Comparison of ENCODE assay signal across 11 mouse cellular contexts in genomic region chr17:63145311-63145741, GRCm38 (mm10).
A peak's percentile ranks its signal among the peaks of the same experiment; 100 is the strongest.
DNase-seq lines count a peak whose midpoint lies in the region; ATAC-seq and TF ChIP-seq lines count a peak whose summit lies in the region.
"Had no signal": no experiment of that assay in that cellular context is flagged by ENCODE, and none has a peak within 500 bp of the region (broad histone marks: within the 10 kb centered on the region; RNA-seq: fewer than 3 reads in every experiment).

No protein-coding gene starts in this region.

- intact Hi-C loops in heart, postnatal 25 days (cut with DNase I), result no loop called here
- intact Hi-C loops in gastrocnemius, adult 2 months (cut with DNase I), result no loop called here

- no peaks in the 10 kb centered on the region for H3K36me3 ChIP-seq in forebrain, embryonic 16.5 days (ENCODE audit: control insufficient read depth, insufficient read depth)
- no peaks in the 10 kb centered on the region for H3K36me3 ChIP-seq in midbrain, embryonic 14.5 days (ENCODE audit: control insufficient read depth, insufficient read depth, low read length)
- no peaks in the 10 kb centered on the region for H3K36me3 ChIP-seq in stomach, postnatal 0 days (ENCODE audit: control insufficient read depth, insufficient read depth, low read length)
- no peaks in the 10 kb centered on the region for H3K36me3 ChIP-seq in liver, embryonic 11.5 days (ENCODE audit: control insufficient read depth, insufficient read depth, low read length)
- H3K36me3 ChIP-seq: liver, embryonic 13.5 days had no signal

- no peaks in the 10 kb centered on the region for H3K9me3 ChIP-seq in forebrain, embryonic 16.5 days (ENCODE audit: control insufficient read depth, low read length)
- H3K9me3 ChIP-seq in midbrain, embryonic 14.5 days (ENCODE audit: control insufficient read depth, low read length), result no peaks in the 10 kb centered on the region
- H3K9me3 ChIP-seq in stomach, postnatal 0 days (ENCODE audit: control insufficient read depth, low read length), result no peaks in the 10 kb centered on the region
- H3K9me3 ChIP-seq in liver, embryonic 11.5 days (ENCODE audit: control insufficient read depth, low read length), result no peaks in the 10 kb centered on the region
- H3K9me3 ChIP-seq: liver, embryonic 13.5 days had no signal

- H3K4me3 ChIP-seq in cortical plate, adult 2 months (ENCODE audit: insufficient read depth, low read length), result no peak overlapping the region
- no peak overlapping the region for H3K4me3 ChIP-seq in forebrain, embryonic 16.5 days (replicated peaks; ENCODE audit: low read length)
- no peak overlapping the region for H3K4me3 ChIP-seq in midbrain, embryonic 14.5 days (replicated peaks; ENCODE audit: low read depth, low read length)
- no peak overlapping the region for H3K4me3 ChIP-seq in gastrocnemius, adult 2 months
- H3K4me3 ChIP-seq in stomach, postnatal 0 days (ENCODE audit: low read depth, low read length), result no peak overlapping the region
- H3K4me3 ChIP-seq in liver, embryonic 11.5 days (ENCODE audit: low read depth, low read length), result no peak overlapping the region
- H3K4me3 ChIP-seq: liver, embryonic 13.5 days had no signal

- TF ChIP-seq CTCF in cortical plate, adult 2 months (IDR thresholded peaks at IDR 0.05; ENCODE audit: extremely low read depth, insufficient read depth, low read length), result no peak
- TF ChIP-seq CTCF in gastrocnemius, adult 2 months (IDR thresholded peaks at IDR 0.05), result no peak
- TF ChIP-seq CTCF in stomach, postnatal 0 days (IDR thresholded peaks at IDR 0.05; ENCODE audit: low read depth), result no peak

- H3K9ac ChIP-seq in forebrain, embryonic 16.5 days (replicated peaks; ENCODE audit: low read depth, low read length), result peak overlapping the region; percentile 33
- no peak overlapping the region; the same call in 1 of the 2 replicates for H3K9ac ChIP-seq in midbrain, embryonic 14.5 days (replicated peaks; ENCODE audit: low read length)
- no peak overlapping the region for H3K9ac ChIP-seq in stomach, postnatal 0 days (ENCODE audit: low read length)
- no peak overlapping the region for H3K9ac ChIP-seq in liver, embryonic 11.5 days (ENCODE audit: low read depth, low read length)
- H3K9ac ChIP-seq: liver, embryonic 13.5 days had no signal

- TF ChIP-seq EP300 in stomach, postnatal 0 days (optimal IDR thresholded peaks at IDR 0.05), result no peak

- peak; percentile 89 for ATAC-seq in forebrain, embryonic 16.5 days
- peak; percentile 87 for ATAC-seq in midbrain, embryonic 14.5 days (ENCODE audit: low FRiP score, low TSS enrichment)
- no peak for ATAC-seq in stomach, postnatal 0 days (ENCODE audit: low FRiP score, low TSS enrichment)
- no peak for ATAC-seq in liver, embryonic 11.5 days (replicated peaks; ENCODE audit: low FRiP score)
- ATAC-seq: Patski had no signal

- TF ChIP-seq POLR2A in cortical plate, adult 2 months (IDR thresholded peaks at IDR 0.05; ENCODE audit: extremely low read depth, insufficient read depth, low read length), result no peak

- peak overlapping the region; percentile 55; the same call in 1 of the 2 replicates for H3K27ac ChIP-seq in cortical plate, adult 2 months (ENCODE audit: insufficient read depth, low read length)
- H3K27ac ChIP-seq in forebrain, embryonic 16.5 days (ENCODE audit: low read length), result peak overlapping the region; percentile 74
- H3K27ac ChIP-seq in midbrain, embryonic 14.5 days (replicated peaks; ENCODE audit: low read depth, low read length), result peak overlapping the region; percentile 91
- no peak overlapping the region for H3K27ac ChIP-seq in gastrocnemius, adult 2 months
- no peak overlapping the region for H3K27ac ChIP-seq in stomach, postnatal 0 days (replicated peaks)
- H3K27ac ChIP-seq in liver, embryonic 11.5 days (ENCODE audit: low read depth, low read length), result no peak overlapping the region
- H3K27ac ChIP-seq: liver, embryonic 13.5 days had no signal

- H3K27me3 ChIP-seq in forebrain, embryonic 16.5 days (replicated peaks; ENCODE audit: control insufficient read depth, insufficient read depth, low read length), result no peaks in the 10 kb centered on the region
- no peaks in the 10 kb centered on the region for H3K27me3 ChIP-seq in midbrain, embryonic 14.5 days (ENCODE audit: control insufficient read depth, insufficient read depth, low read length)
- no peaks in the 10 kb centered on the region for H3K27me3 ChIP-seq in stomach, postnatal 0 days (ENCODE audit: control insufficient read depth, insufficient read depth, low read length)
- no peaks in the 10 kb centered on the region for H3K27me3 ChIP-seq in liver, embryonic 11.5 days (replicated peaks; ENCODE audit: control insufficient read depth, insufficient read depth, low read length)
- H3K27me3 ChIP-seq: liver, embryonic 13.5 days; Patski had no signal

- DNase-seq in heart, adult 11 months, result peak; percentile 5
- DNase-seq in heart, postnatal 25 days (ENCODE audit: low spot score), result no peak
- DNase-seq in midbrain, embryonic 14.5 days, result peak; percentile 86
- no peak for DNase-seq in gastrocnemius, adult 2 months
- no peak for DNase-seq in stomach, postnatal 0 days (ENCODE audit: low spot score)
- no peak for DNase-seq in liver, embryonic 11.5 days (ENCODE audit: low spot score)
- DNase-seq: heart, adult 18-20 months; liver, embryonic 13.5 days had no signal

- WGBS in forebrain, embryonic 16.5 days, result 5% methylated on average over 5 of the region's 5 CpGs
- 4% methylated on average over 5 of the region's 5 CpGs for WGBS in midbrain, embryonic 14.5 days
- 62% methylated on average over 5 of the region's 5 CpGs for WGBS in stomach, postnatal 0 days
- 63% methylated on average over 5 of the region's 5 CpGs for WGBS in liver, embryonic 11.5 days

- peaks cover 11% of the 10 kb centered on the region for H3K4me1 ChIP-seq in cortical plate, adult 2 months (ENCODE audit: control insufficient read depth, insufficient read depth, low read length)
- peaks cover 28% of the 10 kb centered on the region for H3K4me1 ChIP-seq in forebrain, embryonic 16.5 days (replicated peaks; ENCODE audit: control insufficient read depth, insufficient read depth, low read length)
- peaks cover 45% of the 10 kb centered on the region for H3K4me1 ChIP-seq in midbrain, embryonic 14.5 days (ENCODE audit: control insufficient read depth, insufficient read depth, low read length)
- H3K4me1 ChIP-seq in stomach, postnatal 0 days (replicated peaks; ENCODE audit: control insufficient read depth, insufficient read depth), result no peaks in the 10 kb centered on the region
- 0 out of 2 replicates have a peak, but pooled peaks cover 8% of the 10 kb centered on the region for H3K4me1 ChIP-seq in liver, embryonic 11.5 days (replicated peaks; ENCODE audit: control insufficient read depth, insufficient read depth, low read length)

- H3K4me2 ChIP-seq in forebrain, embryonic 16.5 days (ENCODE audit: low read length), result no peak overlapping the region
- peak overlapping the region; percentile 41 for H3K4me2 ChIP-seq in midbrain, embryonic 14.5 days (ENCODE audit: low read length)
- H3K4me2 ChIP-seq in stomach, postnatal 0 days (replicated peaks; ENCODE audit: low read depth), result no peak overlapping the region
- H3K4me2 ChIP-seq in liver, embryonic 11.5 days, result no peak overlapping the region
- H3K4me2 ChIP-seq: liver, embryonic 13.5 days had no signal

Comparison
In these comparisons a context has a peak if more than half of its experiments do, and no peak if none do; other contexts are left out.
1. DNase-seq: peak in heart, adult 11 months (single experiment) and midbrain, embryonic 14.5 days (single experiment); none in heart, postnatal 25 days (single experiment), gastrocnemius, adult 2 months (single experiment), stomach, postnatal 0 days (single experiment) and liver, embryonic 11.5 days (single experiment).
2. H3K27ac ChIP-seq: peak in cortical plate, adult 2 months (single experiment), forebrain, embryonic 16.5 days (single experiment) and midbrain, embryonic 14.5 days (single experiment); none in gastrocnemius, adult 2 months (single experiment), stomach, postnatal 0 days (single experiment) and liver, embryonic 11.5 days (single experiment).
3. ATAC-seq: peak in forebrain, embryonic 16.5 days (single experiment) and midbrain, embryonic 14.5 days (single experiment); none in stomach, postnatal 0 days (single experiment) and liver, embryonic 11.5 days (single experiment).